Mouse (Mus musculus) WW6 (cell line): ENCODE results near the gene Ints6.

Source experiments
- DNase-seq: peaks from one replicate; pipeline ENCODE4 v3.0.0-alpha.2; 2013; ENCODE audit warnings: low read depth, low spot score

The Ints6 gene

DNA sequence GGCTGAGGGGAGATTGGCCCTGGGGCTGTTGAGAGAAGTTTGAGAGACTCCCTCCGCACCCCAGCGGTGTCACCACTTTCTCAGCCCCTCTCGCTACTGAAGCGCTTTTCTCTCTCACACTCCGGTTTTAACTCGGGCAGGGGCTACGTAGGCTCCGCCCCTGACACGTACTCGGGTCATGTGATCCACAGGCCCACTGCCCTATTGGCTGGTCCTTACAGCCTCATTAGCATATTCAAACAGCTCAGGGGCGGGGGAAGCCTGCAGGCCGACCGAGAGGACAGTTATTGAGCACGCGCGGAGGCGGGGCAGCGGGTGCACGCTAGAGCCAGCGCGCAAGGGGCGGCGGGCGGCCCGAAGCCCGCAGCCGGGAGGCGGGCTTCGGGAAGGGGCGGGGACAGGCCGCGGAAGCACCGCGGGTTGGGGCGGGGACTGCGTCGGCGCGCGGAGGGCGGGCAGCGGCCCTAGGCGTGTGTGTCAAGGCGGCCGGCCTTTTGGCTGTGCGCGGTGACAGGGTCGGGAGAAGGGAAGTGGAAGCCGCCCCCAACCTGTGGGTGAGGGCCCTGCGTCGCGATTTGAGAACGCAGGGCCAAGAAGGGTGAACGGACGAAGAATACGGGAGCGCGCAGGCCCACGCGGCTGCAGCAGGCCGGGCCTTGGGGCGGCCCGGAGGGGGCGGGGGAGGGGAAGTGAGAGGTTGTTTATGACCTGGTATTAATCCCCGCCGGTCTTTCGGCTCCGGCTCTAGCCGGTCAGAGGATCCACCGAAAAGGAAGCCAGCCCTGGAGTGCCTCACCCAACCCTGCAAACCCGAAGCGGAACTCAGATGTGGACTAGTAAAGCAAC lies at the start of gene Ints6:
Ints6 (minus strand) TSS at position 134 of the 846 bp plus-strand sequence.
- DNase-seq: peak; percentile 97

DNA sequence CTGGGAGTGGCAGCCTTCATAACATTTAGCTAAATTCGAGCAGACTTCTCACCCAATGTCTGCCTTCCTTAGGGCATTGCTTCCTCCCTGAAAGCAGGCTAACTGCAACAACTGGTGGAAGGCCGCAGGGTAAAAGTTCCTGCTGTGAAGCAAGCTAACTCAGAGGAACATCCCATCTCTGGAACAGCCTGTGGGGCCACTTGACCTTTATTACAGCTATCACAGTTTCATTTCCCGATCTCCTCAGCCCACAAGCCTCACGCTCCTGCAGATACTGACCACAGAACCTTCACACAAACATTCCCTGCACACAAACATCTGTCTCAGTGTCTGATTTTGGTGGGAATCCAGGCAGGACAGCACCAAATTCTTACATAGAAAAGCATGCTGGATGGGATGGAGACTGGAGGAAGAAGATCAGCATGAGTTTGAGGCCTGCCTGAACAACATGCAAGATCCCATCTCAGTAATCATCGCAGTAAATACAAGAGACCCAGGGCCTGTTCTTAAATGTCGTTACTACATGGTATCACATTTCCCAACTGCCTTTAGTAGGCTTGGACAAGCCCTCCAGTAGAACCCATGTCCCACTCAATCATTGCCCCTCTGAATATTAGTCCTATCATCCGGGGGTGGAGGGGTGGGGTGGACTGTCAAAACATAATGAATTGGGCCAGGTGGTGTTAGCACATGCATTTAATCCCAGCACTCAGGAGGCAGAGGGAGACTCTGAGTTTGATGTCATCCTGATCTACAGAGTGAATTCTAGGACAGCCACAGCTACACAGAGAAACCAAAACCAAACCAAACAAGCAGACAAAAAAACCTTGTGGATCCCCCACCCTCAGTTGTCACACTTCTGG lies 47.9 kb upstream of the Ints6 start:
- DNase-seq: no peak

GRCm38 (mm10) chr14:62806921-62807320 lies 46.0 kb upstream of the Ints6 start:
- DNase-seq: no peak

DNA sequence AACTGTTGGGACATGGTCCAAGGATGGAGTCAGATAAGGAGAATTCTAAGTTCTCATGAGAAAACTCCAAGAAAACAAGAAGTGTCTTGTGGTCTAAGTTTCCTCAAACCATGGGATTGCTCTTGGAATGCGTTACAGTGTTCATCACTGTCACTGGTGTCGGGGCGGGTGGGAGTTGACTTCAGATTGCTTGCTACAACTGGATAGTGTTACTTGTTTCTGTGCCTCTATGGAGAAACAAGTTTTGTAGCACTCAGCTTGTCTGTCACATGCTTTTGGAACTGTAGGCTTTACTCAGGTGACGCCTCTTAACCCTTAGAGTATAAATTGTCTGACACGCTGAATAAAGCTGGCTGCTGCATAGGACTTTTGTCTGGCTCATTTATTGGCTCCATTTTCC lies 42.2 kb upstream of the Ints6 start:
- no peak for DNase-seq

DNA sequence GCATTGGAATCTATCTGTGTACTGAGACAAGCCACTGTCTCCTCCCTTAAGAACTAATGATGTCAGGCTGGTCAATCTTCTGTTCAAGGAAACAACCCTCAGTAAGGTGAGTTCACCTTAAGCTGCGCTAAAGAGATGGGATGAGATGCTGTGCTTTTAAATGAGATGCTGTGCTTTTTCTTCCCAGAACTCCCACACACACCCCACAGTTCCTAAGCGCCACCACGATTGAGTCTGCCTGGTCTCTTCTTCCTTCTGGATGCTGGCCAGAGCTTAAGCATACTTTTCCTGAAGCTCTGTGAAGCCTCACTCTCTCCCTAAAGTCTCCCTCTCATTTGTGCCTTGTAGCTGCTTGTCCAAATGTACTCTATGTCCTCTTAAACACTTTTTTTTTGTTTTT lies 39.8 kb upstream of the Ints6 start:
- DNase-seq: no peak

- peak; percentile 13 for DNase-seq
These were observed 37.7 kb upstream of the Ints6 start for GRCm38 (mm10) chr14:62798608-62799101.

- DNase-seq: no peak
These were observed 34.8 kb upstream of the Ints6 start for GRCm38 (mm10) chr14:62795719-62796118.

DNA sequence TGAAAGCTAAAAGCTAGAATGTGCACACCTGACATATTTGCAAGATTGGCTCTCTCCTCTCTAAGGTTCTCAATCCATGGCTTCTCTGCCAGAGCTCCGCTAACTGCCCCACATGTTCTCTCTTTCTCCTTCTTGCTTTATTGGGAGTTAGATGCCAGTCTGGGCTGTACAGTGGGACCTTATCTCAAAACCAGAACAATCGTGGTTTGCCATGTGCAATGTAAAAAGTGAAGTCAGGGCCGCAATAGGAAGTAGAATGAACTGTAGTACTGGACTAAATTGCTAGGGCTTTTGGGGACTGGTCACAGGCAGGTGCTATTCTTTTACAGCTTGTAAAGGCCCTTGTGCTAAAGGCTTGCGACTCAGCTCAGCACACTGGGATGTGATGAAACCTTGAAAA lies 28.3 kb upstream of the Ints6 start:
- DNase-seq: no peak

GRCm38 (mm10) chr14:62782981-62783380 lies 22.0 kb upstream of the Ints6 start:
- DNase-seq: no peak

DNA sequence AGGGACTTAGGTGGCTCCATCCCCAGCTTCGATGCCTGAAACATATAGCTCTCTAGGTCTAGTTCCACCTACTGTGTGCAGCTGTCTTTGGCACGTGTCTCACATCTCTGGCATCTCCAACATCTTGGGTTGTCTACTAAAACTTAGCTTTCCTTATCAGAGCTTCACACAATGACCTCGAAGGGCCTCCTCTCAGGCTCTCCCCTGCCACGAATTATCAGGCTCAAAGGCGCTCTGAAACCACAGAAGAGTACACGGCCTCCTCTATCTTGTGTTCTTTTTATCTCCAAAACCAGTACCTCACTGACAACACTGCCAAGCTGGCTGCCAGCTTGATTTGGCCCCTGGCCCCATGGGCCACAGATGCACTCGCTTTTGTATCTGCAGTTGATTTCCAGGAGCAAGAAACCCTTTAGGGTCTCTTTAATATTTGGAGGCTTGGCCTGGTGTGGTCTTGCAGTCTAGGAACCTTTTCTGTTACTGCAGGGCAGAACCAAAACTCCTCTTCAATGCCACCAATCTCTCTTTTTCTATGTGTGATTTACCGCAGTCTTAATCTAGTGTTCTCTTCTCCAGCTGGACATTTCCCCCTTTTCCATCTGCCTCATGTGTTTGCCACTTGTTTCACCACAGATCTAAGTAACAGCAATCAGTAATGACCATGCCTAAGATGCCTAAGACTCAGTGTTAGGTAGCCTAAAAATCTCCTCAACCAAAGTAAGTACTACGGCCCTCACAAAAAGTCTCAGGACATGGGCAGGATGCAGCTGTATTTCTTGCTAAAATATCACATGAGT lies 19.7 kb upstream of the Ints6 start:
- no peak for DNase-seq

- no peak for DNase-seq
These were observed 17.1 kb upstream of the Ints6 start for GRCm38 (mm10) chr14:62778095-62778494.

DNA sequence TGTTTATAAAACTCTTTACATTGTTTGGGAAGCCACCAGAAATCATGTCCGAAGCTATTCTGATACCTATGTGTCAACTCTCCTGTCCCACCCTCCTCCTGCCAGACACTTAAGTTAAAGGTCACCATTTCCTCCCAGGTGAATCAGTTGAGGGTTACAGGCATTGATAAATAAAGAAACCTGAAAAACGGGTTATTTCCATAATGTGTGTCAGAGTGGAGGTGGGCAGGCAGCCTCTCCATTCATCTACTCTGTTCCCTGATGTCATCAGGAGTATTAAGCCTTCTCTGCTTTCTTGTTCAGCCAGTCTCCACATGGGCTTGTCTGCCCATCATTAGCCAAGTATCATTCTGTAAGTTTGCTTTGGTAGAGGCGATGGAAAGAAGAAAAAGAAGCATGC lies 14.1 kb upstream of the Ints6 start:
- DNase-seq: no peak

DNA sequence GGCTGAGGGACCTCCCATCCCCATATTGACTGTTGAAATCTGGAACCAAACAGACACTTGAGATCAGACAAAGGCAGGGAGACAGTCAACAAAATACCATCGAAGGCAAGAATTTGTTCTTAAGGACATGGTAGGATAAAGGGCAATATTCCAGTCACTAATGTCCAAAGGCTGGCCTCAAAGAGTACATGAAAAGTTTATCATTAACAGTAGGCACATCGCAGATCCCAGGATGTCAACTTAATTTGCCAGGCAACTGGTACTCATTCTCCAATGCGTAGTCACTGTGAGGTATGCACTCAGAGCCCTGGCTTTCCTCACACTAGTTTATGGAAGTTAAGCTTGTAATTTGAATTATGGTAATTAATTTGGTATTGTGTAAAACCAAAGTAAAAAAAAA lies 13.3 kb upstream of the Ints6 start:
- DNase-seq: no peak

DNA sequence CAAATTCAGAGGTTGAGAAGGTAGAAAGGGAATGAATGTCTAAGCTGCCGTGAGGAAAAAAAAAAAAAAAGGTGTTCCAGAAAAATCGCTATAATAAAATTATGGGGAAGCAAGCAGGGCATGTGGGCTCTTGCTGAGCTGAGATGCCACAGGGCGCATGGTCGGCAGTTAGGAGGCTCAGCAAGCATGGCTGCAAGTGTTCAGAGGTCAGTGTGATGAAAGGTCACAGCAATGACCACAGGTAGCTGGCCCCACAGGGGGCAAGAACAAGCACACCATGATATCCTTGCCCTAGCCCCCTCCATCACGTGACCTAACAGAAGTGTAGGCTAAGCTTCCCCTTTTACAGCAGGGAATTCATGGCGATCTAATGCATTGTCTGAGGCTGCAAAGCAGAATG lies 12.8 kb upstream of the Ints6 start:
- no peak for DNase-seq

GRCm38 (mm10) chr14:62765398-62765797 lies 4.4 kb upstream of the Ints6 start:
- no peak for DNase-seq

- DNase-seq: no peak
These were observed 3.4 kb upstream of the Ints6 start for GRCm38 (mm10) chr14:62764371-62764770.

DNA sequence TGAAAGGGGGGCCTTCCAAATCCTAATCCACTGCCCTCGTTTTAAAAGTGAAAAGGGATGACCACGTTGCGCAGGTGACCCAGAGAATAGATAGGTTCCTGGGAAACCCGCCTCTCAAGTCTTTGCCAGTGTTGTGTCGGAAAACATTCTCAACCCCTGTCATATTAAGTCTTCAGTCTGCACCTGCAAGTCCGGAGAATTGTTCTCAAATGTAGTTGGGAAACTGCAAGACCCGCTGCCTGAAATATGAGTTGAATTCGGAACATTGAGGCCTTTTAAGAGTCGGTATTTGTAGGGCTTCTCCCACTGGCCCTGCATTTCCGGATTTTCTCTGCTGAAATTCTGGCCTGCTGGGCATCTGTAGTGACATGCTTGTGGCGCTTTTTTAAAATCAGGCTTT lies 974 bp upstream of the Ints6 start:
- DNase-seq: no peak

- DNase-seq: no peak
These were observed 491 bp downstream of the Ints6 start for GRCm38 (mm10) chr14:62760321-62761035.

GRCm38 (mm10) chr14:62759771-62760320 lies 1.1 kb downstream of the Ints6 start:
- peak; percentile 36 for DNase-seq

- DNase-seq: no peak
These were observed 2.3 kb downstream of the Ints6 start for GRCm38 (mm10) chr14:62758714-62759113.
